In the genomic region with DNA sequence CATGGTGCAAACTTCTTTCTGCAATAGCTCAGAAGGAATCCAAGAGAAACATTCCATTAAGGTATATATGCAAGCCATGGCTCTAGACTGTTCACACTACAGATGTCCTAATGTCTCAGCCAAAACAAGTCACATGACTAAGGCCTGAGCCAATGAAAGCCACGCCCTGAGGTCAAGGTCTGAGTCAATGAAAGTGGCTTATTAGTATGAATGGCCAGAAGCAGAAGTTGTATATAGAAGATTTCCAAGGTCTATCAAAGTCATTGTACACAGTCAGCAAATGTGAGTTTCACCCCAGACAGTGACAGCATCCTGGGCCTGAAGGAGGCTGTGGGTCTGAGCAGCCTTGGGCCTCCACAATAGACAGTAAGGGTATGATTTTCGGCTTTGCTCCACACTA, we compare ENCODE assay signal across 19 mouse cellular contexts. TPM values are rescaled to one million over a fixed set of nuclear protein-coding genes. Genes with fewer than 3 reads are reported as not detected.
DNase-seq lines count a peak whose midpoint lies in the region; ATAC-seq and TF ChIP-seq lines count a peak whose summit lies in the region.
"Had no signal": no experiment of that assay in that cellular context is flagged by ENCODE, and none has a peak within 500 bp of the region (broad histone marks: within the 10 kb centered on the region; RNA-seq: fewer than 3 reads in every experiment).

No protein-coding gene starts in this region.

- WGBS in liver, adult 2 months, result 75% methylated on average over 2 of the region's 2 CpGs
- WGBS in hindbrain, embryonic 16.5 days, result 83% methylated on average over 2 of the region's 2 CpGs

- no peak overlapping the region for H3K4me2 ChIP-seq in hindbrain, embryonic 16.5 days (ENCODE audit: low read length)
- H3K4me2 ChIP-seq: embryonic facial prominence, embryonic 13.5 days; heart, embryonic 11.5 days; kidney, embryonic 15.5 days; liver, embryonic 11.5 days; lung, embryonic 14.5 days had no signal

- no peaks in the 10 kb centered on the region for H3K79me2 ChIP-seq in liver, adult 2 months (ENCODE audit: control insufficient read depth, insufficient read depth, low read length)

- peaks cover 4% of the 10 kb centered on the region; the same call in 1 of the 2 replicates for H3K4me1 ChIP-seq in liver, adult 2 months (ENCODE audit: control insufficient read depth, insufficient read depth, low read length)
- H3K4me1 ChIP-seq in hindbrain, embryonic 16.5 days (ENCODE audit: control insufficient read depth, insufficient read depth, low read depth, low read length), result no peaks in the 10 kb centered on the region
- H3K4me1 ChIP-seq: embryonic facial prominence, embryonic 13.5 days; kidney, embryonic 15.5 days had no signal

- peak; percentile 18 for DNase-seq in adrenal gland, postnatal 10 days
- no peak for DNase-seq in adrenal gland, adult 2 months
- peak; percentile 69 for DNase-seq in liver, adult 2 months (ENCODE audit: extremely low read depth, low read depth, low spot score)
- no peak for DNase-seq in liver
- DNase-seq in Muller cell, postnatal 12 days (ENCODE audit: inconsistent ontology term), result peak; percentile 19
- DNase-seq in gastrocnemius, postnatal 25 days, result no peak
- DNase-seq: cerebellum, adult 9-10 months; lung, embryonic 14.5 days; thymus, postnatal 14 days had no signal

- no peaks in the 10 kb centered on the region for H3K27me3 ChIP-seq in liver, adult 2 months (ENCODE audit: control insufficient read depth, insufficient read depth, low read length)
- no peaks in the 10 kb centered on the region for H3K27me3 ChIP-seq in hindbrain, embryonic 16.5 days (replicated peaks; ENCODE audit: control insufficient read depth, insufficient read depth, low read length)
- H3K27me3 ChIP-seq: embryonic facial prominence, embryonic 13.5 days; kidney, embryonic 15.5 days; Patski had no signal

- no peak for TF ChIP-seq CTCF in liver, adult 2 months (IDR thresholded peaks at IDR 0.05; ENCODE audit: low read depth, low read length)

- peaks cover 7% of the 10 kb centered on the region for H3K36me3 ChIP-seq in liver, adult 2 months (ENCODE audit: control insufficient read depth, insufficient read depth, low read length)
- H3K36me3 ChIP-seq in hindbrain, embryonic 16.5 days (ENCODE audit: control insufficient read depth, insufficient read depth, low read length), result no peaks in the 10 kb centered on the region
- H3K36me3 ChIP-seq: embryonic facial prominence, embryonic 13.5 days; forebrain, embryonic 10.5 days; kidney, embryonic 15.5 days had no signal

- ATAC-seq in monocyte, adult 5-6 weeks (replicated peaks; ENCODE audit: insufficient number of reproducible peaks, low FRiP score, low TSS enrichment, poor library complexity, severe bottlenecking), result peak; percentile 81; the same call in 1 of the 2 replicates
- no peak for ATAC-seq in hindbrain, embryonic 16.5 days
- ATAC-seq: Patski had no signal

- H3K4me3 ChIP-seq in liver, adult 2 months (ENCODE audit: insufficient read depth, low read depth, low read length), result no peak overlapping the region
- H3K4me3 ChIP-seq in hindbrain, embryonic 16.5 days (ENCODE audit: low read length), result no peak overlapping the region
- H3K4me3 ChIP-seq: embryonic facial prominence, embryonic 13.5 days; forebrain, embryonic 10.5 days; kidney, embryonic 15.5 days; layer of hippocampus, adult 2 months had no signal

- H3K27ac ChIP-seq in liver, adult 2 months (replicated peaks; ENCODE audit: insufficient read depth, low read depth, low read length), result no peak overlapping the region
- H3K27ac ChIP-seq in hindbrain, embryonic 16.5 days (ENCODE audit: low read depth, low read length), result no peak overlapping the region
- H3K27ac ChIP-seq: embryonic facial prominence, embryonic 13.5 days; forebrain, embryonic 10.5 days; hindbrain, postnatal 0 days; kidney, embryonic 15.5 days; layer of hippocampus, adult 2 months had no signal

- no peak overlapping the region for H3K9ac ChIP-seq in liver, adult 2 months (ENCODE audit: low read depth, low read length)
- H3K9ac ChIP-seq in hindbrain, embryonic 16.5 days (ENCODE audit: low read depth, low read length), result no peak overlapping the region
- H3K9ac ChIP-seq: embryonic facial prominence, embryonic 13.5 days; kidney, embryonic 15.5 days; lung, embryonic 14.5 days had no signal

- no peaks in the 10 kb centered on the region for H3K9me3 ChIP-seq in hindbrain, embryonic 16.5 days (ENCODE audit: control insufficient read depth, low read length)
- H3K9me3 ChIP-seq: embryonic facial prominence, embryonic 13.5 days; forebrain, embryonic 10.5 days; kidney, embryonic 15.5 days had no signal

- no peak for TF ChIP-seq POLR2A in liver, adult 2 months (IDR thresholded peaks at IDR 0.05; ENCODE audit: extremely low read depth, insufficient read depth, low read length)

RNA-seq across cellular contexts. Expression of gene Dglucy, which starts 52.2 kb away (rescaled TPM):
- total RNA-seq in adrenal gland, postnatal 10 days (2021), result 10 to 100 TPM; 14.8 to 18.1 TPM
- 10 to 100 TPM; 14.6 to 18.8 TPM for total RNA-seq in adrenal gland, adult 2 months (2021)
- 7.1 and 9.0 TPM in 2 replicates for polyA plus RNA-seq in adrenal gland, adult 2 months (2012; rRNA removed)
- total RNA-seq in liver, adult 2 months (2014; rRNA removed), result 28.9 and 36.8 TPM in 2 replicates
- 35.2 and 38.5 TPM in 2 replicates for polyA plus RNA-seq in liver, adult 2 months (2012; rRNA removed)
- total RNA-seq in monocyte, adult 5-6 weeks (2017), result 14.6 to 22.5 TPM (median 22.4 TPM) in 3 replicates
- 10 to 100 TPM; 11.5 to 12.3 TPM for total RNA-seq in gastrocnemius, postnatal 25 days (2021)
- polyA plus RNA-seq in hindbrain, embryonic 16.5 days (2015; fragmentation: Nextera tagmentation; extraction: Ambion mirVana), result 3.2 and 4.5 TPM in 2 replicates

Comparison
In these comparisons a context has a peak if more than half of its experiments do, and no peak if none do; other contexts are left out.
1. DNase-seq: peak in adrenal gland, postnatal 10 days (single experiment), liver, adult 2 months (single experiment) and Muller cell, postnatal 12 days (single experiment); none in adrenal gland, adult 2 months (single experiment), liver (single experiment) and gastrocnemius, postnatal 25 days (single experiment).